Mouse (Mus musculus) kidney, postnatal 14 days (tissue): ENCODE data around the gene Nf2.
"Not testable (repeated sequence)": the region's sequence is repeated elsewhere in the genome, so short reads cannot be mapped to it uniquely, and the experiment has no call there.

Experiments used
- DNase-seq: peaks from one replicate; pipeline ENCODE4 v3.0.0; 2022; ENCODE audit warnings: mixed read lengths

The Nf2 gene

DNA sequence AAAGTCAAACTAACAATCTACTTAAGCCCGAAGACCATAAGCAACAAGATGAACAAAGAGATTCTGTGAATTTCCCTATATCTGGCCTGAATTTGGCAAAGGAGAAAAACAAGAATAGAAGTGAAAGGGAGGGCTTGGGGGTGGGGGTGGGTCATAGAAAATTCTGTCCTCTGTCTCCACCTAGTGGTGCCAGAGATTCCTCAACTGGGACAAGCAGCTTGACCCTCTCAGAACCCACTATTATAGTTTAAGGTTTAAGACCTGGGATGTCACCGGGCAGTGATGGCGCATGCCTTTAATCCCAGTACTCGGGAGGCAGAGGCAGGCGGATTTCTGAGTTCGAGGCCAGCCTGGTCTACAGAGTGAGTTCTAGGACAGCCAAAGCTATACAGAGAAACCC is 12.6 kb downstream of the Nf2 start:
- DNase-seq: peak; percentile 68

DNA sequence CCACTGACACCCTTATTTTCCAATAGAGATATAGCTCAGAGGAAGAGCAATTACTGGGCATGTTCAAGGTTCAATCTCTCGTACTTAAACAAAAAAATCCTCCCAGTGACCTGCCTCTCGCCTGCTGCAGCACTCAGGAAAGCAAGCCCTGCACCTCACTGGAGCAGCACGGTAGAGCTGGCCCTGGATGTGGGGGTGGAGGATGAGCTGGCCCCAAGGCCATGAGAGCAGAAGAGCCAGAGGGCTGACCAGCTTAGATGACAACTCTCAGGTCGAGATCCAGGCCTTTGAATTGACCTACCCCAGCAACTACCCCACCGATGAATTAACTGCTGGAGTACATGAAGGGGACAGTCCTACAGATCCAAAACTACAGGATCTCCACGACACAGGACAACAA is 13.9 kb downstream of the Nf2 start:
- DNase-seq: no peak

DNA sequence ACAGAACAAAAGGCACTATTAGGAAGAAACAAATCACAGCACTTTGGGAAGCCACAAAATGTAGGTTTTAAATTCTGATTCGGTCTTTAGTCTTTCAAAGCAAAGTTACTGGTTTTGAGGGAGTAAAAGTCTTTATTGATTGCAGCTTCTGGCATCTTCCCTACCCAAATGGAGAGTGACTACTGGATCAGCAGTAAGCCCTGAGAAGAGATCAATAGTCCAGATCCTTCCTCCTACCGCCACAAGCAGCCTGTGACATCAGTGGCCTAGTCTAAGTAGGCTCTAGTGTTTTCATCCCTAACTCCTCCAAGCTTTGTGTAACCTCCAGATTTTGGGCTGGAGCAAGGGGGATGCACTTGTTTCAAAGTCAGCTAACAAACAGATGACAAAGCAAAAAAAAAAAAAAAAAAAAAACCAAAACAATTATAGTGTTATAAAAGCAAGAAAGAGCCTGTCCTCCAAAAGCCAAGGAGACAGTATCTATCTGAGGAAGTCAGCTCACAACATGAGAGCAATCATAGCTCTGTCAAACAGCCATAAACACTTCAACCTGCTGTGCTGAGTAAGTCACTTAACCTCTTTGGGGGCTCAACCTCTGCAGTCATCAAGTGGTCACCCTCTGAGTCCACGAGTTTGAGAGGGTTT is 15.9 kb downstream of the Nf2 start:
- no peak for DNase-seq

DNA sequence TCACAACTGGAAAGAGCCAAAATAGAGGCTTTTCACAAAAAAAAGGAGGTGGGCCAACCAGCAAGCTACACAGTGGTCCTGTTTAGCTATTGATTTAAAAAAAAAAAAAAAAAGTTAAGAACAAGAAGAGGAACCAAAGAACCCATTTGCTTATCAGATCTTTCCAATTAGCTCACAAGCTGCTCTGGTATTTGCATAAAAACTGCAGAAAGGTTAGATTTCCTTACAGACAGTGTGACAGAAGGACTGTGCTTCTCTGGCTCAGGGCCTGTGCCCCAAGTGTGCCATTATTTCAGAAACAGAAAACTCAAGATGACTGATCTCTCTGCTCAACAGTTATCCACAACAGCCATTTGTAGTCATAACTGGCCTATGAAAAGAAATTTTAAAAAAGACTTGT is 18.3 kb downstream of the Nf2 start:
- no peak for DNase-seq

DNA sequence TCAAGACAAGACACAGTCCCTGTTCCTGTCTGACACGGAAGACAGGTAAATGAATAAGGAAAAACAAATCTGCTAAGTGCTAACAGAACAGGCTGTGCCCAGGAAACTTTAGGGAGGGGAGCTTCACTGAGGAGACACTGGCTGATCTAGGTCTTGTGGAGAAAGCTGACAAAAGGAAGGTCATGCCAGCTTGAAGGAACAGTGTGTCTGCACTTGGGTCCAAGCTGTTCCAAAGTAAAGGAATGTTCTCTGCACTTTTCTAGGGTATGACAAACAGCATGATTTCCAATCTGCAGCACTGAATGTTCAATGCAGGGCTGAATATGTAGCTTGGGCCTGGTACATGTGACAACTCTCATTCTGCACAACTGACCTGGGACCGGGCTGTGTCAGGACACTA is 21.4 kb downstream of the Nf2 start:
- DNase-seq: no peak

DNA sequence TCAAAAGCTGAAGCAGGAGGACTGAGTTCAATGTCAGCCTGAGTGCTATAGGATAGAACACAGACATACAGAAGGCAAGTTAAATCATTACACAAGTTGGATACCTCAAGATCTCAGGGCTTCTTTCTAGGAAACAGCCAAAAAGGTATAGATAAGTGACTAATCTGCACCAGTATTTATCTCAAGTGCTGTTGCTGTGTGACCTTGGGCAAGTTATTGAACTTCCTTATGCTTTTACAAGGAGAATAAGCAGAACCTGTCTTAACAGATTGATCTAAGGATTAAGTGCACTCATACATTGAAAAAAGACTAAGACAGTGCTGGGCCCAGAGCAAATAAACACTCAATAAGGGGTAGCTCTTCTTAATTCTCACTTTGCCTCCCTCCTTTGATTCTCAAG is 22.0 kb downstream of the Nf2 start:
- DNase-seq: no peak

DNA sequence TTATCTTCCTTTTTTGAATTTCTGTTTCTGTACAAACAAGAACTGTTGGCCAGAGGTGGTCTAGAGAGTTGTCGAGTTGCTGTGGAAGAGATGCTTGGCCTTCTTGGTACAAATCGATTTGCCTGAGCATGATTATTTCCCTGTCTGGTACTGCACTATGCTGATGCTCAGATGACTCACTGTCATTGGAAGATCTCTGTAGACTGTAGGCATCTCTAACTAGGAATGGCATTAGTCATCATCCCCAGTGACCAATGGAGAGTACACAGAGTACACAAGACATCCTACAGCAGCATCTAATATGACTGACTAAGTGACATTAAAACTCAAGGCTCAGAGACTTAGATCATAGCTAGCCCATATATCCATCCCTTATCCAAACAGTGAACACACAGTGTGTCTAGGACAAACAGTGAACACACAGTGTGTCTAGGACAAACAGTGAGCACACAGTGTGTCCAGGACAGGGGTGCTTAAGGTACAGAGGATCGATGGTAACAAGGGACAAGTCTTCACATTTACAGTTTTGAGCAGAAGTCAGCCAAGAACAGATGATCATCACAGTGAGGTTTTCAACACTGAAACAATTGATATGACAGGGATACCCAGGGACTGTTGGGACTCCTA is 23.1 kb downstream of the Nf2 start:
- no peak for DNase-seq

DNA sequence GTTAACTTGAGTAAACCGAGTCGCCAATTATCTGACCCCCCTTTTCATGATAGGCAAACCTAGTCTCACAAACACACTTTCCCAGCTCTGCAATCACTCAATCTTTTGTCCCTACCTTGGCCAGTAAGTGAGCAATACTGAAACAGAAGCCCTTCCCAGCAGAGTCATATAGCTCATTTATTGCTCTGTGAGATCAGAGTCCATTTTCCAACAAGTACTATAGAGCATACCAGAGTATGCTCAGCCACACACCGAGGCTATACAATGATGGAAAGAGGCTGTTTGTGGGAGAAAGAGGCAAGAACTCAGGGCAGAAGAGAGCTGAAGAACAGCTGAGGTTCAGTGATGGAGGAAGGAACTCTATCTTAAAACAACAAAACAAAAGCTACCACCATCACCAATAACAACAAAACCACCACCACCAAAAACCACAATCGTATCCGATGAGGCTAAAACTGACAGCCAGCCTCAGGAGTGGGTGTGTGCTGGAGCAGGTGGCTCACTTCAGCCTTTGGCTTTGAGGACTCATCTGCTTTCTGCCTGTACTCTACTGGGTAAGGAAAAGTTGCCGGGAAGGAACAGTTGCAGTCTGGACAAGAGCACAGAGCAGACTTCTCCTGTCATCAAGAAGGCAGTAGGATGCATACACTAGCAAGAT is 25.6 kb downstream of the Nf2 start:
- no peak for DNase-seq

DNA sequence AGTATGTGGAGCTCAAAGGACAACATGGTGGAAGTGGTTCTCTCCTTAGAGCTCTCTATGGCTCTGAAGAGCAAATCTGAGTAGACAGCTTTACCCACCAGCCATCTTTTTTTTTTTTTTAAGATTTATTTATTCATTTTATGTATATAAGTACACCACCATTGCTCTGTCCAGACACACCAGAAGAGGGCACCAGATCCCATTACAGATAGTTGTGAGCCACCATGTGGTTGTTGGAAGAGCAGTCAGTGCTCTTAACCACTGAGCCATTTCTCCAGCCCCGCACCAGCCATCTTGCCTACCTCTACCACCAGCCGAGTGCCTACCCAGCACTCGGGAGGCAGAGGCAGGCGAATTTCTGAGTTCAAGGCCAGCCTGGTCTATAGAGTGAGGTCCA is 26.9 kb downstream of the Nf2 start:
- not testable (repeated sequence) for DNase-seq

DNA sequence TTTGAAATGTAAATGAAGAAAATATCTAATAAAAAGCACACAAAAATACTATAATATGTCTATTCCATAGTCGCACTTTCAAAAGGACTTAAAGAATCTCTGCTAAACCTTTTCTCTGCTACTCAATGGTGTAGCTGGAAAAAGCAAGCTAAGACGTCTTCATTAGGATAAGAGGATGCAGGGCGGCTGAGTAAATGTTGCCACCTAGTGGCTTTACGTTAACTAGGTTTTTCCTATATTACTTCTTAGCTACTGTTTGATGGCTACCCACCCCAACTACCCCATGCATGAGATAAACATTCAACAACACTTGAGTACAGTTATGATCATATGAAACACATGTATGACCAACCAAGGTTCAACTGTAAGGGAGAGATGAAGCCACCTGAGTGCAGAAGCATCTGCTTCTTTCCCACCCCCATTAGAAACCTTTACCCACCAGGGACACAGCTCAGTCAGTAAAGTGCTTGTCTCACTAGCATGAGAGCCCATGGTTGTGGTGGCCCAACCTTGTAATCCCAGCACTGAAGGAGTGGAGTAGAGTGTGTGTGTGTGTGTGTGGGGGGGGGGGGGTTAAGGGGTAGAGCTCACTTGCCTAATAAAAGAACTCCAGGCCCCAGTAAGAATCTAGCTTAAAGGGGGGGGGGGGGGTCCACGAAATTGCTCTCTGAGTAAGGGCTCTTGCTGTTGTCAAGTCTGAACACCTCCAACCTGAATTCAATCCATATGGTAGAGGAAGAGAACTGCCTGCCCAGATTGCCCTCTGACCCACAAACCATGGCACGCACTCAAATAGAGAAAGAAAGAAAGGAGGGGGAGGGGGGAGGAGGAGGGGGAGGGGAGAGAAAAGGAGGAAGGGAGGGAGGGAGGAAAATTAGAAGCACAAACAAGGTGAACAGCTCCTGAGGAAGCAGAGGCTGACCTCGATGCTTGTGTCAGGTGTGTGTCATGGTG is 27.6 kb downstream of the Nf2 start:
- DNase-seq: peak; percentile 21

DNA sequence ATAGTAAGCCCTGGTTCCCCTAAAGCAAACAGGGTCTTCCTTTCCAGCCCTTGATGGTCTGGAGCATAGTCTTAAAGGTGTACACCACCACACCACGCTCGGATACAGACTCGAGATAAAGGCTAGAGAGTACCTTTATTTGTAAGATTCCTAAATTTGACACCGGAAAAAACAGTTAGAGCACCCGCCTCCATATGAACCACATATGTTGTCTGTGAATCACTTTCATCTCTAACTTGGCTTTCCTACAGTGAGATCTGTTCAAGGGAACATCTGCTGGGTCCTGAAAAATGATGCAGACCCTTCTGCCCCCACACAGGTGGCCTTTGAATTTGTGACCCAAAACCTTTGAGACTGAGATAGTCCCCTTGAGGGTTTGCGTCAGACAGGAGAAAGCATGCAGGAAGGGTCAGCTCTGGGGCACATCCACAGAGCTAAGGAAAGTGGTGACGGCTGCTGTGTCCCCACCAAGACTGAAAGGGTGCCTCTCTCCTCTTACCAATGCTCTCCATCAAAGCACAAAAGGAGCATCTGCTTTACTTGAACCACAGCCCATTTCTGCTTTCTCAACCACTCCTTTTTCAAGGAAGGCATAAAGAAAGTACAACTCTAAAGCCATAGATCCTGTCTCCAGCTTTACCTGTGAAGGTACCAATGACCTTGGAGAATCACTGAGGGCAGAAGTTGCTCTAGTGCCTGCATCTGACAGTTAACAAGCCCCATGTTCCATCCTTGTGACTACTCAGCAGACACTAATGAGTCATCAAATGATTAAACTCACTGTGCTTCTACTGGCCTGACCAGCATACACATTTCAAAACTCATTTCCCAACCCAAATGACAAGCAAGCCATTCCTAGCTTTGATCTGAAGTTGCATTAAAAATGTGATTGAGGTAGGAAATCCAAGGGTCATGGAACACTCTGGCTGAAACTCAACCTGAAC is 34.6 kb downstream of the Nf2 start:
- DNase-seq: no peak

DNA sequence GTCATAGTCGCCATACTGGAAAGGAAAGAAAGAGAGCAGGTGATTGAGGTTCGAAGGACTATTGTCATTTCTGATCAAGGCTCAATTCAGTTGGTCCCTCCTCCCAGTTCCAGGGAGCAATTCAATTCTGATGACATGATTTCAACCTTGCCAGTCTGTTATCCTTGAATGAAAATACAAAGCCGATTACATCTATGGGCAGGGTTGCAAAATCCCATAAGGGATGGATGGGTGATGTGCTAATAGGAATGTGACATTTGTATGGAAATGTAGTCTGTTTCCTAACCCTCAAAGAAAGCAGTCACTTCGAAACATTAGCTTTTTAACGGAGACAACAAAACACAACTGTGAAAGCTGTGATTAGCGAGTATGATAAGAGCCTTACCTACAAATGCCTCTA is 41.0 kb downstream of the Nf2 start:
- DNase-seq: no peak

DNA sequence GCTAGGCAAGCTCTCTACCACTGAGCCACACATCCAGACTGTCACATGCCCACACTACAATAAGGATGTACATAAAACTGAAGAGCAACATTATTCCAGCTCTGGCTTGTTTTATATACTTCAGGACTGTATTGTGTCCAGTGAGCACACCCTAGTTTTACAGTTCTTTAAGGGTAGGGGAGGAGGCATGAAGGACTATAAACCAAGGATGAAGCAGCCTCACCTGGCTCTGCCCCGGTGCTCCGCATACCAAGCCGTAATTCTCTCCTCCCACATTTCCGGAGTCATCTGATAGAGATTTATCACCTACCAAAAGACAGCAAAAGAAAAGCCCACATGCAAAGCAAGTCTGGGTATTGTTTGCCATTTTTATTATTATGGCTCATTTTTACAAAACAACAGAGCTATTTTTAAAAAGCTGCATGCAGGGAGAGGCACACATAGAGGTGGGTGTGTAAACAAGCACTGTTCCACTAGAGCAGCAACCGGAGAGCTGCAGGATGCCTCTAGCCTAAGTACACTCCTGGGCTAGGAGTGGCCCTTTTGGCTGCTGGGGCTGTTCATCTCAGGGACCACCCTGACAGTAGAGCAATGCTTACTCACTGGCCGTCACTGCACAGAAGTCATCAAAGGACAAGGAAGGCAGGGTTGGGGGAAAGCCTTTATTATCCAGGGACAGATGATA is 43.2 kb downstream of the Nf2 start:
- no peak for DNase-seq

DNA sequence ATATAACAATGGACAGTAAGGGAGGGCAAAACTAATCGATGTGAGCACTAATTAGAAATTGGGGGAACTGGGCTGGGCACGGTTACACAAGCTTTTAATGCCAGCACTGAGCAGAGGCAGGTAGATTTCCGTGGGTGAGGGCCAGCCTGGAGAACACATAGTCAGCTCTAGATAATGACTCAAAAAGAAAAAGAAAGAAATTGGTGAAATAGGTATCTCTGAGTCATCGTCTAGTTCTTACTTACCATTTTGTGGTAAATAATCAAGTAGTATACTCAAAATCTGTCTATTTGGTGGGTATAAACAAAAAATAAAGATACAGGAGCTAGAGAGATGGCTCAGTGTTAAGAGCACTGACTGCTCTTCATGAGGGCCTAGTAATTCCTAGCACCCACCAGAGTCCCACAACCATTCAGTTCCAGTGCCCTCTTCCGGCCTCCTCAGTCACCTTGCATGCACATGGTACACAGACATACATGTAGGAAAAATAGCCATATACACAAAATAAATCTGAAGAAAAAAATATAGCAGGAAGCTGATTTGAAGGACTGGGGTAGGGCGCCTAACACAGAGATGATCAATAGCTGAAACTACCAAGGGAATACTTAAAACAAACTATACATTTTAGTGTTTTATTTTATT is 44.3 kb downstream of the Nf2 start:
- DNase-seq: no peak

DNA sequence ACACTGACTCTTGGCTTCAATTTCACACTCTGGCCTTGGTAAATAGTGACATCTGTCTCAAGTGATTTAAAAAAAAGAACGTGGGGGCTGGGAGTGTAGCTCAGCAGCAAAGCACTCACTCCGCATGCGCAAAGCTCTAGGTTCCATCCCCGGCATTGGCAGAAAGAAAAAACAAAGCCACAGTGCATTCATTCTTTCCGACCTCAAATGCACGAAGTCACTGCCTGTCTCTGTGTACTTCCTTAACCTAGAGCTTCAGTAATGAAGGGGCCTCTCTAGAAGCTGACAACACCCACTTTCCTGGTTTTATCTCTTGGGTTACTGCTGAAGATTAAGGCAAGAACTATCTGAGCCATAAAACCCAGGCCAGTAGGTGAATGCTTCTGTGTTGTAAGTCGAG is 45.4 kb downstream of the Nf2 start:
- no peak for DNase-seq

DNA sequence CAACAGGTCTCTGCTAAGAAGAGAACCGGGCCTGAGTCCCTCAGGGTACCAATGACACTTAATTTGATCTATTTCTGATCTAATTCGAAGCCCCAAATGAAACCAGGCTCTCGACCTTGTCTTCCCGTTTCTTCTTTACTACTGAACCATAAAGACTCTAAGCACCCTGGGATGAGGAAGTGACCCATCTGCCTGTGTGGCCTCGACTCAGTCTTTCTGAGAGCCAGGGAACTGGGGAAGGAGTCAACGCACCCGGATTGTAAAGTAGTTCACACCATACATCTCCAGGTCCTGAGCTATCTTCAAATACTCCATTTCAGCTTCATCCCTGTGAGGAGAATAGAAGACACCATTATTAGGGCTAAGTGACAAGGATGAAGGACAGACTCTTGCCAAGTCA is 45.9 kb downstream of the Nf2 start:
- DNase-seq: no peak

DNA sequence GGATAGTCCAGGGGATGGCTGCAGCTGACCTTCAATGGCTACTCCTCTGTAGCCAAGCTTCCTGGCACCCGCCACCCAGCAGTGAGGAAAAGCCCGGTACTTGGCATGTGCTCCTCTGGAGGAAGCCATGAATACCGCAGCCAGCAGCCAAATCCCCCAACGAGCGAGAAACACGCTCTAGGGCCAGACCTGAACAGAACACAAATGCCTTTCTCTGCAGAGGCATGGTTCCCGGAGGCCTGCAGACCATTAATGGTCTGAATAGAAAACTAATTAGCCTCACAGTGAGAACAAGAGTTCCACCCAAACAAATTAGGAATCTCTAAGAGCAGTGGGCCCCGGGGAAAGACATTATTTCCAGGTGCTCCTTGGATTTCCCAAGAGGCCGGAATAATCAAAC is 46.3 kb downstream of the Nf2 start:
- DNase-seq: peak; percentile 28

DNA sequence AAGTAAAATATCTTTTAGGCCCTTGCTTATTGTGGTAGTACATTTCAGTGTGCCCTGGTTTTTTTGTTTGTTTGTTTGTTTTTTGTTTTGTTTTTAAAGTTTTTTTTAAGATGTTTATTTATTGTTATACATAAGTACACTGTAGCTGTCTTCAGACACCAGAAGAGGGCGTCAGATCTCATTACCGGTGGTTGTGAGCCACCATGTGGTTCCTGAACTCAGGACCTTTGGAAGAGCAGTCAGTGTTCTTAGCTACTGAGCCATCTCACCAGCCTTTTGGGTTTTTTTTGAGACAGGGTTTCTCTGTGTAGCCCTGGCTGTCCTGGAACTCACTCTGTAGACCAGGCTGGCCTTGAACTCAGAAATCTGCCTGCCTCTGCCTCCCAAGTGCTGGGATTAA is 46.9 kb downstream of the Nf2 start:
- not testable (repeated sequence) for DNase-seq

DNA sequence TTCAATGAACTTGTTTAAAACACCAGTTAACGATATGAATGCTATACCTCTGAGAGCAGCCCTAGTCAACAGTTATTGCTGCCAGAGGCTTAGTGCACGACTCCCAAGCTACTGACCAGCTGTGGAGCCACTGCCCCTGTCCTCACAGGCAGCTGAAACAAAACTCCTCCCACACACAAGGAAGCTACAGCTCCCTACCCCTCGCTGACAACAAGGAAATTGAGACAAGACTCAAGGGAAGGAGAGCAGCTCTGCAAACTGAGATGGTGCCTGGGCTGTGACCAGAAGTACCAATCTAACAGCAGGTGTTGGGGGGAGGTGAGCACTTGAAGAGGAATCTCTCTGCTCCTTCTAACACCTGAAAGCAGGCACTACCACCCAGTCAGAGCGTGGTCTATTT is 48.7 kb downstream of the Nf2 start:
- no peak for DNase-seq

DNA sequence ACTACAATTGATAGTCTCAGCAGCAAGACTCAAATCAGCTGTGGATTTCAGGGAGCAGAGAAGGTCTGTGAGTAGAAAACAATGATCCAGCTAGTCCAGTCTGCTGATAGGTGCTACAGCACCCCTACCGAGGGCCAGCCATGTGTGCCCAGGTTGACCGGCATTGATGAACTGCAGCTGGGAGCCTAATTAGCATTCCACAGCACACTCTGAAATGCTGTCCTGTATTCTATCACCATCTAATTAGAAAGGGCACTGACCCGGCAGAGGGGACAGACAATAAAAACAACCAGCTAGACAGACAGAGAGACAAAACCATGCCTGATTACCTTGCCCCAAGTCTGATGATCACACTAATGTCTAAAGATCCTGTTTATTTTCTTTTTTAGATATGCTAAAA is 56.3 kb downstream of the Nf2 start:
- no peak for DNase-seq

DNA sequence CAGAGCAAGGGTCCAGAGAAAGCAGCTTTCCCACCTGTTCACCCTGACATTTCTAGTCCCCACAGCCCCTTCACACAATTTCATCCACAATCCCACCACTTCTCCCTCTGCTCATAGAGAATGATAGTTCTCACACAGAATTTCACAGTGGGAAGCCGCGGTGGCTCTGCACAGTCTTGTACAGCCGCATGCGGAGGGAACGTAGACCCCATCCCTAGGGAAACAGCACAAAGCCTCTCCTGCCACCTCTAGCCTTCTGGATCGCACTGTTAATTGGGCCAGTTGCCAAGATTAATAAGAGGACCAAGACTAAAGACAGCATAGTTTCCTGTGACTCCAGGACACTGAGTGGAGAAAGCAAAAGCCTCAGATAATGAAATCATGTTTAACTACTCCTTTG is 57.8 kb downstream of the Nf2 start:
- no peak for DNase-seq
